Mouse (Mus musculus): Measurements from ENCODE around the gene Tmem119. TPM values are rescaled to one million over a fixed set of nuclear protein-coding genes. Genes with fewer than 3 reads are reported as not detected.

The Tmem119 gene
- total and polyA plus RNA-seq, 3 experiments, result 0.13 TPM; not detected in 2

DNA sequence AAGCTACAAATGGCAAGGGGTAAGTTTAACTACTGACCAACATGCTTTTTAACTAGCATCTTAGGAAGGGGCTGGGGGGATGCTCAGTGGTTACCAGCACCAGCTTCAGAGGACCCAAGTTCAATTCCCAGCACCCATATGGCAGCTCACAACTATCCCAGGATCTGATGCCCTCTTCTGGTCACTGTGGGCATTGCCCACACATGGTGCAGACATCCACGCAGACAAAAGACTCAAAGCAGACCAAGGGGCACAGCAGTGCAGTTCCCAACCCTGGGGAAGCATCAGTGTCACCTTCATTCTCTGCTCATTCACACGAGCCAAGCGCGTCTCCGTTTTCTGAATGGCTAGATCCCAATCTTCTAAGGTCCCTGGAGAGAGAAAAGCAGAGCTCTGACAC is 52.7 kb downstream of the Tmem119 start:
- H3K36me3 ChIP-seq (ENCODE audit: control insufficient read depth in 1 of 2, insufficient read depth in 2 of 2, low read length in 2 of 2), result peaks cover 0 to 11% of the 10 kb centered on the region in 2 experiments; a peak in 2 of 4 replicates
- DNase-seq (ENCODE audit: low read depth, low spot score), result peak; percentile 33
- no peak overlapping the region for H3K9ac ChIP-seq (ENCODE audit: control insufficient read depth, low read depth, low read length, poor library complexity, severe bottlenecking)
- no peaks in the 10 kb centered on the region for H3K9me3 ChIP-seq (replicated peaks; ENCODE audit: insufficient read depth, low read length)
- H3K27ac ChIP-seq (ENCODE audit: control insufficient read depth, low read depth, low read length), result no peak overlapping the region
- no peaks in the 10 kb centered on the region for H3K4me1 ChIP-seq (ENCODE audit: control insufficient read depth in 1 of 2, insufficient read depth in 2 of 2, low read length in 2 of 2)
- TF ChIP-seq CHD1 (IDR thresholded peaks at IDR 0.05; ENCODE audit: low read depth, low read length), result no peak
- no peak for TF ChIP-seq E2F4 (IDR thresholded peaks at IDR 0.05; ENCODE audit: borderline replicate concordance, low read depth, low read length)
- no peak for TF ChIP-seq MYC (IDR thresholded peaks at IDR 0.05; ENCODE audit: low read depth, low read length)
- peak; percentile 41 to 68 (median 48) for TF ChIP-seq CTCF (IDR thresholded peaks at IDR 0.05 in 2 of 3, conservative IDR thresholded peaks at IDR 0.05 in 1 of 3; ENCODE audit: control insufficient read depth in 1 of 3, insufficient read depth in 1 of 3, low read depth in 2 of 3, low read length in 3 of 3, poor library complexity in 1 of 3, severe bottlenecking in 1 of 3)
- TF ChIP-seq ELF1 (IDR thresholded peaks at IDR 0.05; ENCODE audit: low read depth, low read length), result no peak
- TF ChIP-seq POLR2A (IDR thresholded peaks at IDR 0.05; ENCODE audit: control insufficient read depth in 1 of 2, insufficient read depth in 1 of 2, low read depth in 1 of 2, low read length in 2 of 2, poor library complexity in 1 of 2), result no peak
- no peak for TF ChIP-seq MXI1 (IDR thresholded peaks at IDR 0.05; ENCODE audit: low read depth, low read length)
- no peak for TF ChIP-seq UBTF (IDR thresholded peaks at IDR 0.05; ENCODE audit: borderline replicate concordance, insufficient read depth, low read depth, low read length)
- no peaks in the 10 kb centered on the region for H3K27me3 ChIP-seq (ENCODE audit: control insufficient read depth in 1 of 2, insufficient read depth in 2 of 2, low read length in 2 of 2)
- no peaks in the 10 kb centered on the region for H3K79me2 ChIP-seq (ENCODE audit: control insufficient read depth, insufficient read depth, low read length, poor library complexity)
- no peak overlapping the region for H3K4me3 ChIP-seq (ENCODE audit: control insufficient read depth in 1 of 2, insufficient read depth in 1 of 2, low read depth in 2 of 2, low read length in 2 of 2)

Other genes starting within 250 kb of the Tmem119 start
- not detected in 2 replicates for gene Cmklr1, start 150.1 kb downstream of the Tmem119 start, total RNA-seq (2012; rRNA removed)
- gene Cmklr1, start 150.1 kb downstream of the Tmem119 start, polyA plus RNA-seq (2012; ENCODE audit: insufficient read depth in 1 of 2, insufficient read length in 2 of 2, low read depth in 1 of 2, low replicate concordance in 2 of 2, missing spikeins in 1 of 2), result not detected
- gene 1700069L16Rik, start 75.7 kb downstream of the Tmem119 start, total RNA-seq (2012; rRNA removed), result not detected in 2 replicates
- gene 1700069L16Rik, start 75.7 kb downstream of the Tmem119 start, polyA plus RNA-seq (2012; ENCODE audit: insufficient read depth in 1 of 2, insufficient read length in 2 of 2, low read depth in 1 of 2, low replicate concordance in 2 of 2, missing spikeins in 1 of 2), result not detected
- gene Ficd, start 64.7 kb downstream of the Tmem119 start, total RNA-seq (2012; rRNA removed), result 1.8 and 2.5 TPM in 2 replicates
- 1 to 10 TPM in 1 of 2 experiments, not detected in 1; 2.7 TPM for gene Ficd, start 64.7 kb downstream of the Tmem119 start, polyA plus RNA-seq (2012; ENCODE audit: insufficient read depth in 1 of 2, insufficient read length in 2 of 2, low read depth in 1 of 2, low replicate concordance in 2 of 2, missing spikeins in 1 of 2)
- gene Sart3, start 28.0 kb downstream of the Tmem119 start, total RNA-seq (2012; rRNA removed), result 38.5 and 41.4 TPM in 2 replicates
- gene Sart3, start 28.0 kb downstream of the Tmem119 start, polyA plus RNA-seq (2012; ENCODE audit: insufficient read depth in 1 of 2, insufficient read length in 2 of 2, low read depth in 1 of 2, low replicate concordance in 2 of 2, missing spikeins in 1 of 2), result 10 to 100 TPM in 1 of 2 experiments, not detected in 1; 74.4 TPM
- gene Iscu, start 27.8 kb downstream of the Tmem119 start, total RNA-seq (2012; rRNA removed), result 84.1 and 95.7 TPM in 2 replicates
- gene Iscu, start 27.8 kb downstream of the Tmem119 start, polyA plus RNA-seq (2012; ENCODE audit: insufficient read depth in 1 of 2, insufficient read length in 2 of 2, low read depth in 1 of 2, low replicate concordance in 2 of 2, missing spikeins in 1 of 2), result 100 to 1,000 TPM in 1 of 2 experiments, not detected in 1; 150 TPM
- gene Selplg, start 32.1 kb upstream of the Tmem119 start, total RNA-seq (2012; rRNA removed), result 24.2 and 29.1 TPM in 2 replicates
- 10 to 100 TPM in 1 of 2 experiments, not detected in 1; 48.2 TPM for gene Selplg, start 32.1 kb upstream of the Tmem119 start, polyA plus RNA-seq (2012; ENCODE audit: insufficient read depth in 1 of 2, insufficient read length in 2 of 2, low read depth in 1 of 2, low replicate concordance in 2 of 2, missing spikeins in 1 of 2)
- gene Coro1c, start 108.2 kb upstream of the Tmem119 start, total RNA-seq (2012; rRNA removed), result 103 TPM in 2 replicates
- gene Coro1c, start 108.2 kb upstream of the Tmem119 start, polyA plus RNA-seq (2012; ENCODE audit: insufficient read depth in 1 of 2, insufficient read length in 2 of 2, low read depth in 1 of 2, low replicate concordance in 2 of 2, missing spikeins in 1 of 2), result 100 to 1,000 TPM in 1 of 2 experiments, 10 to 100 TPM in 1; 77.3 to 158 TPM
- 2.3 and 4.0 TPM in 2 replicates for gene Ssh1, start 193.4 kb upstream of the Tmem119 start, total RNA-seq (2012; rRNA removed)
- gene Ssh1, start 193.4 kb upstream of the Tmem119 start, polyA plus RNA-seq (2012; ENCODE audit: insufficient read depth in 1 of 2, insufficient read length in 2 of 2, low read depth in 1 of 2, low replicate concordance in 2 of 2, missing spikeins in 1 of 2), result 1 to 10 TPM in 1 of 2 experiments, not detected in 1; 6.8 TPM
- gene Dao, start 203.2 kb upstream of the Tmem119 start, total RNA-seq (2012; rRNA removed), result not detected in 2 replicates
- under 1 TPM in 1 of 2 experiments, not detected in 1; 0.04 TPM for gene Dao, start 203.2 kb upstream of the Tmem119 start, polyA plus RNA-seq (2012; ENCODE audit: insufficient read depth in 1 of 2, insufficient read length in 2 of 2, low read depth in 1 of 2, low replicate concordance in 2 of 2, missing spikeins in 1 of 2)

All from MEL (cell line).